Mouse (Mus musculus): ENCODE measurements around the gene Milr1.
"Not testable (repeated sequence)": the region's sequence is repeated elsewhere in the genome, so short reads cannot be mapped to it uniquely, and the experiment has no call there.

The Milr1 gene

GRCm38 (mm10) chr11:106736614-106737013 lies 14.4 kb upstream of the Milr1 start:
- DNase-seq, result no peak

DNA sequence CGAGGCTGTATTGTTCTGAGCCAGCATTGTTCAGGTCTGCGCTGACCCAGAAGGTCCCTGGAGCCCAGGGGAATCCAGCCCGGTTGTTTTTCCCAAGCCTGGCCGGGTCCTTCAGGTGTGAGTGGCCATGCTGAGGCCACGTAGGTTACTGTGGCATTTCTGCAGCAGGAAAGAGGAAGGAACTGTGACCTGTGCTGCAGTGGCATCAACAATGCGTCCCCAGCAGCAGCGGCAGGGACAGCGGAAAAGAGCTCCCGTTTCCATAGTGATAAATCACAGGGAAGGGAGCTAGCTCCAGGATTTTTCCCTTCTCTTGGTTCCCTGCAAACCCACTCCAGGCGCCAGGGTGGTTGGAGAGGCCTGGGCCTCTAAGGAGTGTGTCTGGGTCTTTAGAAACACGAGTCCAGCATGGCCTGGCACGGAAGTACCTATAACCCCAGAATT lies 13.8 kb upstream of the Milr1 start:
- DNase-seq, result peak in 1 of 2 experiments; percentile 24

GRCm38 (mm10) chr11:106739116-106739515 lies 11.9 kb upstream of the Milr1 start:
- peak in 1 of 2 experiments; percentile 32 for DNase-seq

DNA sequence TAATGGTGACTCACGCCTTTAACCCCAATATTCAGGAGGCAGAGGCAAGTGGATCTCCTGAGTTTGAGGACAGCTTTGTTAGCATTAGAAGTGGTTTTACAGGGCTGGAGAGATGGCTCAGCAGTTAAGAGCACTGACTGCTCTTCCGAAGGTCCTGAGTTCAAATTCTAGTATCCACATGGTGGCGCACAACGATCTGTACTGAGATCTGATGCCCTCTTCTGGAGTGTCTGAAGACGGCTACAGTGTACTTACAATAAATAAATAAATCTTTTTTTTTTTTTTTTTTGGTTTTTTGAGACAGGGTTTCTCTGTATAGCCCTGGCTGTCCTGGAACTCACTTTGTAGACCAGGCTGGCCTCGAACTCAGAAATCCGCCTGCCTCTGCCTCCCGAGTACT lies 10.3 kb upstream of the Milr1 start:
- DNase-seq, result not testable (repeated sequence)

GRCm38 (mm10) chr11:106741232-106741631 lies 9.8 kb upstream of the Milr1 start:
- peak; percentile 59 to 63 for DNase-seq

DNA sequence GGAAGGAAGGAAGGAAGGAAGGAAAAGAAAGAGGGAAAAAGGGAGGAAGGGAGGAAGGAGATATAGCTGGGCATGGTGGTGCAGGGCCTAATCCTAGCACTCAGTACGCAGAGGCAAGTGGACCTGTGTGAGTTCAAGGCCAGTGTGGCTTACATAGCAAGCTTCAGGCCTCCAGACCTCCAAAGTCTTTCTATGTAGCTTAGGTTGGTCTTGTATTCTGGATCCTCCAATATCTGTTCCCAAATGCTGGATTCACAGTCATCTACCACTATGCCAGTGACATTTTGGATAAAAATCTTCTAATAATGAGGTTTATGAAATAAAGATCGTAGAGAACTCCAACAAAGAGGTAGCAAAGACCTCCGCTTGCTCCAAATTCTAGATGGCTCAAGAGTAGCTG lies 9.2 kb upstream of the Milr1 start:
- DNase-seq, result no peak

- peak in 1 of 2 experiments; percentile 50 for DNase-seq
Observed at GRCm38 (mm10) chr11:106742388-106742841, 8.6 kb upstream of the Milr1 start.

DNA sequence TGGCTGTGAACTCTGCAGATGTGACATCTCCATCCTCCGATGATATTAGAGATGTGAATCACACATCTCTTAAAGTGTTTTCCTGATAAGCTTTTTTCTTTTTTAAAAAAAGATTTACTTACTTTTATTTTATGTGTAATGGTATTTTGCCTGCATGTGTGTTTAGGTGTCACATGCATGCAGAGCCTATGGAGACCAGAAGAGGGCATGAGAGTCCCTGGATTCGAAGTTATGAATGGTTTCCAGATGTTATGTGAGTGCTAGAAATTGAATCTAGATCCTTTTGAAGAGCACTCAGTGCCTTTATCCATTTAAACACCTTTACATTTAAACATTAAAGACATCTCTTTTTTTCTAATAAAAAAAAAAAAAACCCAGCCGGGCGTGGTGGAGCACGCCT lies 6.1 kb upstream of the Milr1 start:
- DNase-seq, result no peak

DNA sequence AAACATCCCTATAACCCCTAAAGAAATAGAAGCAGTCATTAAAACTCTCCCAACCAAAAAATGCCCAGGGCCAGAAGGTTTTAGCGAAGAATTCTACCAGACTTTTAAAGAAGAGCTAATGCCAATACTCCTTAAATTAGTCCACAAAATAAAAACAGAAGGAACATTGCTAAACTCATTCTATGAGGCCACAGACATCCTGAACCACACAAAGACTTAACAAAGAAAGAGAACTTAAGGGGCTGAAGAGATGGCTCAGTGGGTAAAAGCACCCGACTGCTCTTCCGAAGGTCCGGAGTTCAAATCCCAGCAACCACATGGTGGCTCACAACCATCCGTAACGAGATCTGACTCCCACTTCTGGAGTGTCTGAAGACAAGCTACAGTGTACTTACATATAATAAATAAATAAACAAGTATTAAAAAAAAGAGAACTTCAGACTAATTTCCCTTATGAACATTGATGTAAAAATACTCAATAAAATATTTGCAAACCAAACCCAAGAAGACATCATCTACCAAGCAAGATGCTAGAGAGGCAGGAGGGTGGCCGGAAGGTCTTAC lies 1.4 kb upstream of the Milr1 start:
- DNase-seq, result not testable (repeated sequence)

GRCm38 (mm10) chr11:106750121-106750751 lies 790 bp upstream of the Milr1 start, which contains the start of gene Pecam1:
Pecam1 (minus strand) TSS chr11:106750628.
- no peak for DNase-seq

DNA sequence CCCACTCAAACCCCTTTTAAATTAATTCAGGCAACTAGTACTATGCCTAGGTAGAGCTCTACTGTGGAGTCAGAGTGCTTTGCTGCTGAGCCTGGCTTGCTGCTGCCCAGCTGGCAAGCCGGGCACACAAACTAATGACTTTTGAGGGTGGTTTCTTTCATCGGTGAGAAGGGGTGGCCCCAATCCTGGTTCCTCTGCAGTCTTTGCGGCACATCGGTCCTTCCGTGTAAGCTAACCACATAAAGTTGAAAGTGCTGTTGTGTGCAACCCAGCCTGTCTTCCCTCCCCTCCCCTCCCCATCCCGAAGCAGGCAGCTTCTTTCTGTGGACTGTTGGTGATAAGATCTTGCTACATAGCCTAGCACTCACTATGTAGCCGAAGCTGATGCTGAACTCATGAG lies 1.1 kb downstream of the Milr1 start:
- DNase-seq, result no peak

- DNase-seq, result no peak
Observed at GRCm38 (mm10) chr11:106753314-106753713, 2.3 kb downstream of the Milr1 start.

DNA sequence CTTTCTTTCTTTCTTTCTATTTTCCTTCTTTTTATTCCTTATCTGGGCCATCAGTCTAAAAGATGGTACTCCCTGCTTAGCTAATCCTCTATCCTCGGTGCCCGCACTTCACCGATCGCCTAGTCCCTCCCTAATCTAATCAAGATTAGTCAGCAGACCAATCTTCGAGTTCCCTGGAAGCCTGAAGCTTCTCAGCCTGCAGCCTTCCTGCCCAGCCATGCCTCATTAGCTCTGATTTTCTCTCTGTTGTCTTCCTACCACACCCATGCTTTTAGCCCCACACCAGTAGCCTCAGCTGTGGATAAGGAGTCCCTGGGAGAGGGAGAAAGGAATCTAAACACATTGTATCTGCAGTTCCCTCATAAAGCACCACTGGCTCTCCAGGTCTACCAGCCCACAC lies 4.6 kb downstream of the Milr1 start:
- DNase-seq, result no peak

DNA sequence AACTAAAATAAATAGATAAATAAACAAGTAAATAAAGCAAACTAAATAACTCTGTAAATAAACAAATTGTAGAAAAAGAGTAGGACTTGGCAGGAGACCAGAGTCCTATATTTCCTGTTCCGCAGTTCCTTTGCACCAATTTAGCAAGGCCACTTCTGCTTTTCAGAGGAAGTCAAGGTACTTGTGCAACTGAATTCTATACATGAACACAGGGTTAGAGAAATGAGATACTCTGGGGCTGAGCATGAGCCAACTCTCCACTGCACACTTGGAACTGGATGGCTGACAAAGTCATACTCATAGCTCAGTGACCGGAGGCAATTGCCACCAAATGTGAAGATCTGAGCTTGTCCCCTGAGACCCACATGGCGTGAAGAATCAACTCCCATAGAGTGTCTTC lies 8.0 kb downstream of the Milr1 start:
- no peak for DNase-seq

DNA sequence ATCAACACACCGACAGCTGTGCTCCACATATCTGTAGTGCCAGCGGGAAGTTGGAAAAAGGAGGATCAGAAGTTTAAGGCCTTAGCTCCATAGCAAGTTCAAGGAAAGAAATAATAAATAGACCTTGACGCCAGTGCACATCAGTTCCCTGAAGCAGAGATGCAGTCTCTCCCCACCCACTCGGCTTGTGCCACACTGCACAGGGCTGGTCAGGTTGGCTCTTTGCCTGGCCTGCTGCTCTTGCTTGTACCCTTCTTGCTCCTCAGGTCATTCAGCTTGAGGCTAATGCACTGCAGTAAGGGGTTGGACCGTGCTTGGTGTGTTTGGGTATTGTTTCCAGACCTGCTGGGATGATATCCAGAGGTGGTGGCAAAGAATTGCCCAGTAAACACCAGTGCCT lies 9.5 kb downstream of the Milr1 start:
- DNase-seq, result peak; percentile 59 to 67

DNA sequence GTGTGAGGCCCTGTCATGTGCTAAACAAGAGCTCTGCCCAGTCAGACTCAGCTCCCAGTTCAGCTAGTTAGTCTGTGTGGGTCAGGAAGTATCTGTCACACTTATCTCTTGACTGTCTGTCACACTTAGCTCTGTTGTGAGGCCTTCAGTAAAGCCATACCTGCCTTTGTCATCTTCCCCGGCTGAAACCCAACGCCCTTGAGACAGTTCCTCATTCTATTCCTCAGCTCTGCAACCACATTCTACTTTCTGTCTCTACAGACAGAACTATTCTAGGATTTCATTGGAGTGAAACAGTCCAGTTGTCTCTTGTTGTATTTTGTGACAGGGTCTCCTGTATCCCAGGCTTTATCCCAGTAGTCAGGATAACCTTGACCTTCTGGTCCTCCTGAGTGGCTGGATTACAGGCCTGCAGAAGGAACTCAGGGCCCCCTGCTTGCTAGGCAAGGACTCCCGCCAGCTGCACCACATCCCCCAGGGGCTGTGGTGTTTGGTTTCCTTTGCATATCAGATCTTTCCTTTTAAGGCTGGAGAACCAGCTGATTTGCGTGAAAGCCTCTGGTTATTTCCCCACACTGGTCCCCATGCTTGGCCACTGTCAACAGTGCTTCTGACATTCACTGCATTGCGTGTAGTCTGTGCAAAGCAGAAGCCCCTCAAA lies 11.2 kb downstream of the Milr1 start:
- DNase-seq, result no peak

DNA sequence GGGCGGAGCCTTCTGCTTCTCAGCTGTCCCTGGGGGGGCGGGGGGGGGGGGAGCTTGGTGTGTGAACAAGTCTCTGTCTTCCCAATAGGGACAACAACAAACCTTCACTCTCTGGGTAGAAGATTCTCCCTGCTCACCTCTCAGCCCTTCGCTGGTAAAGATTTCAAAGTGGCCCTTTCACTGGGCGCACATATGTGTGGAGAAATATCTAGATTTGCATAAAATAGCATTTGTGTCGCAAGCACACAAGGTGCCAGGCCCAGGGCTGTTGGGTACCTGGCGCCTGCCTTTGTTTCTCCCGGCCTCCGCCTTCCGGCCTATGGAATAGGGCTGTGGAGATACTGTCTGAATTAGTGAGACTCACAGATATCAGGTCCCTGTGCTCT lies 11.8 kb downstream of the Milr1 start:
- DNase-seq, result no peak

GRCm38 (mm10) chr11:106766611-106767162 lies 15.7 kb downstream of the Milr1 start:
- no peak for DNase-seq

- no peak for DNase-seq
Observed at GRCm38 (mm10) chr11:106767516-106767915, 16.5 kb downstream of the Milr1 start.

DNA sequence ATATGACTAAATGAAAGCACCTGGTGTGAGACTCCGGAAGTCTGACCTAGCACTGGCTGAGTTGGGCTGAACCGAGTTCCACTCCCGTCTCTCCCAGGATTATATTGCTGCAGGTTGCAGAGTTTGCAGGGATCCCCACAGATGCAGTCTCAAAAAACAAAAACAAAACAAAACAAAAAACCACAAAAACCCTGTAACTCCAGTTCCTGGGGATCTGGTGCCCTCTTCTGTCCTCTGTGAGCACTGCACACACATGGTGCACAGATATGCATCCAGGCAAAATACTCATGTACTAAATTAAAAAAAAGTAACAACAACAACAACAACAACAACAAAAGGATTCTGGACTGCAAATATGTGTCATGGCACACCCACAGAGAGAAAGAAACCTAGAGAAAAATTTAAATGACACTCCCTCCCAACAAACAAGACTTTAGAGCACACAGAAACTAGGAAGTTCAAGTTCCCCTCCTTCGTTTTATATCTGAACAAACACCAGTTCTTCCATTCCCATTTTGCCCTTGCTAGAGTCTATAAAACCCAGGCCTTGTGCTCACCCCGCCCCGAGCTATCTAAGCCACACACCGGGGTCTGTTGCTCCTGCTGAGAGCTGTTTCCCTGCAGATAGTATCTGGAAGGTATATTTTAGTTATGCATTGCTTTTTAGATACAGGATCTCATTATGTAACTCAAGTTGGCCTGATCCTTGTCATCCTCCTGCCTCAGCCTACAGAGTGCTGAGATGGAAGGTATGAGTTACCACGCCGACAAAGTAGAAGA lies 19.4 kb downstream of the Milr1 start:
- peak; percentile 31 to 44 for DNase-seq

GRCm38 (mm10) chr11:106773061-106773460 lies 22.0 kb downstream of the Milr1 start:
- no peak for DNase-seq

DNA sequence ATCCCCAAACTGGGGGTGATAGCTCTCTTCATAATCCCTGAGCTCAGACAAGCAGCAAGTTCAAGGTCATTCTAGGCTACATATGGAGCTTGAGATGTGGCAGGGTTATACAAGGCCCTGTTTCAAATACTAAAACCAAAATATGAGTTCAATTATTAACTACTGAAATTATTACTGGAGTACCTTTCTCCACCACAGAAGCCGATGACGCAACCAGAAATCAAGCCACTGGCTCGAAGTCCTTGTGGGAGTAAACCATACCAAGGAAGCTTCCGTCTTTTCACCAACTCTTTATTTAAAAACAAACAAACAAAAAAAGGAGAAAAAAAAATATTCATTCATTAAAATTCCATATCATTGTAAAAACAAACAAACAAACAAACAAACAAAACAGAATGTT lies 25.9 kb downstream of the Milr1 start:
- no peak for DNase-seq

GRCm38 (mm10) chr11:106777395-106777794 lies 26.4 kb downstream of the Milr1 start:
- no peak for DNase-seq

All from cerebellum, postnatal 10 days (tissue).